Mouse (Mus musculus): ENCODE data around the gene Jak3.

DNA sequence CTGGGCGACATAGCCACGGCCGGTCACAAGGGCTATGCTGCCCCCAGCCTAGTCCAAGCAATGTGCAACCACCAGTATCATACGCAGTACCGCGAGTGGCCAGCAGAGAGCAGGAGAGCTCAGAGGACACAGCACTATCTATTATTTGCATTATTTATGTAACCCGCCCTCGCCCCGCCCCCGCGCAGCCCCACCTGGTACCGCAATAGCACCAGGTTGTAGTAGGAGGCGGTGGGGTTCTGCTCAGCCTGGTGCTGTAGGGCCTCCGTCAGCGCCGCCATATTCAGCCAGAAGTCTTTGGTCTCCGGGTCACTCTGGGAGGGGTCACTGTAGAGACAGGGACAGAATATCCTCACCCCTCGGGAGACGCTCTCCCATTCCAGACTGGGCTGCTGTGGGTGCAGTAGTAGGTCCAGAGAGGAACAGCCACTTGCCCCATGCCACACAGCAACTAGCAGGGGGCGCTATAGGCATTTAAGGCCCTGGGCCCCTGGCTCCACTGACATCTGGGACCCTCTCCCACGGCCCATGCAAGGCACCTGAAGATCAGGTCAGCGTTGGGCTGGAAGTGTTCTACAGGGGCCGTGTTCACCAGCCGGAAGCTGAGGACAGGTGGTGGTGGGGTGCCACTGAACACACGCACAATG, 33.8 kb downstream of the Jak3 start:
- TF ChIP-seq CTCF (IDR thresholded peaks at IDR 0.05; ENCODE audit: borderline replicate concordance, extremely low read depth, insufficient read depth, insufficient read length) (peak; percentile 82), POLR2A (IDR thresholded peaks at IDR 0.05; ENCODE audit: borderline replicate concordance, extremely low read depth, insufficient read depth, insufficient read length, poor library complexity, severe bottlenecking) (no peak)

Data from brain, embryonic 14.5 days (tissue).